Mouse (Mus musculus) cerebellum, adult 11-12 months (tissue): ENCODE measurements at regions not wholly inside any gene's neighbourhood (a gene's known extent, or its start where the extent isn't known, plus 50 kb on each side); places are given as distances from the start of the nearest gene placed in this dataset.

Experiments used
- DNase-seq: peaks from one replicate; pipeline ENCODE4 v3.0.0; 2022

GRCm38 (mm10) chr19:54470034-54470433, 426.1 kb downstream of the Adra2a start:
- DNase-seq = no peak

DNA sequence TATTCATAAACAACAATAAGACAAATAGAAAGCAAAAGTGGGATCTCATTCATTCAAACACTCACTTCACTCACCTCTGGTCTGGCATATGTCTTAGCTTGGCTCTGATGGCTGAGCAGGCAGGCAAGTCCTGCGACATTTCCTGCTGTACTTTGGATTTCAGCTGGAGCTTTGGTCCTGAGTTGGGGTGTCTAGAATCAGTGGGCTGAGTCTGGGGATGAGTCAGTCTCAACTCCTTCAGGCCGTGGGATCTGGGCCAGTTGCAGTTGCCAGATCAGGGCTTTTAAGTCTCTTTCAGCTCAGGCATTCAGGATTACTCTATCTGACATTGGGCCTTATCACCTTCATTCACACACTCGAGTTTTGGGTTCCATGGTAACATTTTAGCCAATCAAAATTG, 454.1 kb downstream of the Adra2a start:
- no peak for DNase-seq

- no peak for DNase-seq
These were observed 489.9 kb downstream of the Adra2a start for GRCm38 (mm10) chr19:54533858-54534257.

GRCm38 (mm10) chr19:54555351-54555750, 511.4 kb downstream of the Adra2a start:
- DNase-seq = no peak

DNA sequence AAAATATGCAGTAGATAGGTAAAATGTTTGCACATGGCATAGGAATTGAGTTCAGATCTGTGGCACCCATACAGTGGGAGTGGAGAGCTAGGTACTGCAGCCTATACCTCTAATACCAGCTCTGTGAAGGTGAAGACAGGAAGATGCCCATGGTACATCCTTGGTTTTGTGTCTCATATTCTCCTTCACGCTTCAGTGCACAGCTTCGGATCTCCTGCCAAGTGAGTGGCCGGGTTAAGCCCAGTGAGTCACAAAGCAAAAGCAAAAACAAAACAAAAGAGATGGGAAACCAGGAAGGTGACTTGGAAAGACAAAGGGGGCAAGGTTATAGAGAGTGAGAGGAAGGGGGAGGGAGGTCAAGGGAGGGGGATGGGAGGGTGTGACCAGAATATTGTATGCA, 514.0 kb downstream of the Adra2a start:
- no peak for DNase-seq

- no peak for DNase-seq
These were observed 539.6 kb downstream of the Adra2a start for GRCm38 (mm10) chr19:54583574-54583973.

DNA sequence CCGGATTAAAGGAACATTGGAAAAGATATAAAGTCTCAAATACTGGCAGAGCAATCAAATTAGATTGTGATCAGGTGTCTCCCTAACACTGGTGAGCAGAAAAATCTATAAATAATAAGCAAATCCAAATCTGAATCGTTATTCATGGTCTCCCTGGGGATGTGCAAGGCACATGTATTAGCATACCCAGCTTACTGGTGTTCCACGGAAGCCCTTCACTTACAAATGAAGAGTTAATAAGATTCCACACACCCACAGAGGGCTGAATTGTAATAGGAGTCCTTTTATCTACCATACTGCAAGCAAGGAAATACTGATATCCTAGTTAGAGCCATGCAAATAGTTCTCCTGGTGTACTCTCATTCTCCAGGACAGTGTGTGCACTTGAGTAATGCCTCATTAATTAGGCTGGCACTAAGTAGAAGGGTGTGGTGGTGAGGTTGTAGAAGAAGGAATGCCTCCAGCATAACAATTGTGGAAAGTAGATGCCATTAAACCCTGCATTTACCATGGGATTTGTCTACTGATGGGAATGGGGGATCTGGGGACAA, 540.8 kb downstream of the Adra2a start:
- DNase-seq = no peak

GRCm38 (mm10) chr19:54585326-54585725, 541.4 kb downstream of the Adra2a start:
- DNase-seq = no peak

DNA sequence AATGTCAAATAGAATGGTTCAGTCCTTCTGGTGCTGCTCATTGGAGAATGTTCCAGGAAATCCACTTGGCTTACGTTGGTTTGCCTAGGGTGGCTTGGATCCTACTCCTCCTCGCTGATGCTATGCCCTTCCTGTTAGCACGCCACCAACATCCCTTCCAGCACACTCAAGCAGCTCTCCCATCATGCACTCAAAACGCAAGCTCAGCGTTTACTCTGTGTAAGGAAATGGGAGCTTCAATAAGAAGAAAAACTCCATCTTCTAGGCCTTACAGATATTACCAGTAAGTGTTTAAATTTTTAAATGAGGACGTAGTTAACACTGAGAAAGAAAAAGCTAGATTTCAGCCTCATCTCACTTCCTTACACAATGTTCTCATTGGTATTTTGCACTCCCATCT, 523.7 kb downstream of the Gpam start:
- no peak for DNase-seq

- no peak for DNase-seq
These were observed 521.7 kb downstream of the Gpam start for GRCm38 (mm10) chr19:54605346-54605745.

DNA sequence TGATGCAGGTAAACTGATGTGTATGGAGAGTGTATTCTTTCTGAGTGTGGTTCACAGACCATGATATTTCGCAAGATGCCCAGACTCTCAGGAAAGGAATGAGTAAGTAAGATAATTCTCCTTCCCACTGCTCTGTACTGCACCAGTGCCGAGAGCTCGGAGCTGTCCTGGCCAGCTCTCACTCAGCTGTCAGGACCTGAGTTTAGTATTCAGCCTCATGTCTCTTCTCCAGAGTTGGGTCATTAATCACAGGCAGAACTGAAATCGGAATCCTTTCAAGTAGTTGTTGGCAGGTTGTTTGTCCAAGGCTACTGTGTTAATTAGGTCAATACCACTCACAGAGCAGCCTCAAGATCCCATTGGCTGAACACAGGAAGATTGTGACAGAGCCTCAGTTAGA, 510.1 kb downstream of the Gpam start:
- DNase-seq = no peak
